Mouse (Mus musculus): ENCODE results near the gene Gan. TPM values are rescaled to one million over a fixed set of nuclear protein-coding genes. Genes with fewer than 3 reads are reported as not detected.

Gene Gan
- polyA plus RNA-seq, 1 experiment from 2014 or later: 2.3 TPM

DNA sequence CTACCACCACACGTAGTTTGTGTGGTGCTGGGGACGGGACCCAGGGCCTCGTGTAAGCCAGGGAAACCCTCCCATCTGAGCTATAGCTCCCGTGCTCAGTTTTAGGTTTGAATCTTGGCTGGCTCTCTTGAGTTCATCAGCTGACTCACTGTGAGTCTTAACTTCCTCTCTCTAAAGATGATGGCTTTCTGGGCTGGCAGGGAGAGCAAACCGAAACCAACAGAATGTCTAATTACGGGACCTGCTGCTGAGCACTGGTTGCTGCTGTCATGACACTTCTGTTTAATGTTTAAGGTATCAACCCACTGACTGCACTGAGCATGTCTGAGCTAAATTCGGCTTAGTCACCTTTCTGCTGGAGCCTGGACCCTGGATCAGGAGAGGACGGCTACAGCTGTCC lies 94.7 kb downstream of the Gan start:
- DNase-seq (ENCODE audit: low spot score): no peak

DNA sequence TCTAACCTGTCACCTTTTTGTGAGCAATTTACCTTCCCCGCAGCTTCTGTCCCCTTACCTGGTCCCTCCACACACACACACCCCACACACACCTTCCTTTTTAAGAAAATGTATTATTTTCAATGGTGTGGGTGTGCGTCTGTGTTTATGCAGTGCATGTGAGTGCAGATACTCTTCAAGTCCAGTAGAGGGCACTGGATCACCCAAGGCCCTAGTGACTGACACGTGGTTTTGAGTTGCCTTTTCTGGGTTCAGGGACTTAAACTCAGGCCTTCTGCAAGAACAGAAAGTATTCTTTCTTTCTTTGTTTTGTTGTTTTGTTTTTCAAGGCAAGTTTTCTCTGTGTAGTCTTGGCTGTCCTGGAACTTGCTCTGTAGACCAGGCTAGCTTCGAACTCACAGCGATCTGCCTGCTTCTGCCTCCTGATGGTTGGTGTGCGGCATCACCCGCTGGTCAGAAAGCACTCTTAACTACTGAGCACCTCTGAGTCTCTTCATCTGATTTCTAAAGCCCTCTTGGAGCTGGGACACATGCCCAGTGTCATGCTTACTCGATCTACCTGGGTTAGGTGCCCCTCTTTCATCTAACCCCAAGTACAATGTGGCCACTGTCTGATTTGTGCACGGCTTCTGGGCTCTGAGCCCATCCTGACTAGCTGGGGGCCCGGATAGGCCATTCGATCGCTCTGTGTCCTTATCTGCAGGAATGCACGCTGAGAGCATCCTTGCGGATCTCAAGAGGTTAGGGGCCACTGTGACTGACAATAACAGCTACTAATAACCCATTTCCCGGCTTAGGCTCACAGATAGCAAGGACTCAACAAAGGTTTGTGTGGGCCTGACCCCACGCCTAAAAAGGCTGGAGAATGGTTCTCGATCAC lies 95.7 kb downstream of the Gan start:
- no peak for DNase-seq (ENCODE audit: low spot score)

GRCm38 (mm10) chr8:117254496-117254895 lies 96.6 kb downstream of the Gan start:
- no peak for DNase-seq (ENCODE audit: low spot score)

GRCm38 (mm10) chr8:117256292-117256938 lies 98.5 kb downstream of the Gan start:
- peak; percentile 90 for DNase-seq (ENCODE audit: low spot score)

- DNase-seq (ENCODE audit: low spot score): peak; percentile 50
These were observed 99.3 kb downstream of the Gan start, which contains the start of gene Cmip for GRCm38 (mm10) chr8:117257029-117257820. Gene Cmip (plus strand): TSS chr8:117257064.

GRCm38 (mm10) chr8:117257821-117258575 lies 100.1 kb downstream of the Gan start:
- DNase-seq (ENCODE audit: low spot score): peak; percentile 76

DNA sequence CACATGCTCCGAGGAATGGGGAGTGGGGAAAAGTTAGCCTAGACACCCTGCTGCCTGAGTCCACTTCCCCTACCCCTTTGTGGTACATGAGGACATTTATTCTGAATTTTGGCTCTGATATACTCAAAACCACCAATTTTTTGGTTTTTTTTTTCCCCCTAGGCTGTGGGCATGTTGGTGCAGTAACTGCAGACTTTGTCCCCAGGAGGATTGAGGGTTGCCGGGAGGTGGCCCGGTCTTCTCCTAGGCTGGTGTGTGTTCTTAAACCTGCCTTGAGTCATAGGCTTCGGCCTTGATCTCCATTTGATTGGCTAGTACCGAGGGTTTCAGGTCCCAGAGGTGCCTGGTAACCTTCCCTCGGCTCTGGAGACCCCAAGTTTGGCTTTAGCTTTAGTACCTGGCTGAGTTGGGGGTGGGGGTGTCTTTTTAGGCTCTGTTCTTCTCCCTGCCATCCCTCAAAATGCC lies 100.7 kb downstream of the Gan start:
- DNase-seq (ENCODE audit: low spot score): no peak

DNA sequence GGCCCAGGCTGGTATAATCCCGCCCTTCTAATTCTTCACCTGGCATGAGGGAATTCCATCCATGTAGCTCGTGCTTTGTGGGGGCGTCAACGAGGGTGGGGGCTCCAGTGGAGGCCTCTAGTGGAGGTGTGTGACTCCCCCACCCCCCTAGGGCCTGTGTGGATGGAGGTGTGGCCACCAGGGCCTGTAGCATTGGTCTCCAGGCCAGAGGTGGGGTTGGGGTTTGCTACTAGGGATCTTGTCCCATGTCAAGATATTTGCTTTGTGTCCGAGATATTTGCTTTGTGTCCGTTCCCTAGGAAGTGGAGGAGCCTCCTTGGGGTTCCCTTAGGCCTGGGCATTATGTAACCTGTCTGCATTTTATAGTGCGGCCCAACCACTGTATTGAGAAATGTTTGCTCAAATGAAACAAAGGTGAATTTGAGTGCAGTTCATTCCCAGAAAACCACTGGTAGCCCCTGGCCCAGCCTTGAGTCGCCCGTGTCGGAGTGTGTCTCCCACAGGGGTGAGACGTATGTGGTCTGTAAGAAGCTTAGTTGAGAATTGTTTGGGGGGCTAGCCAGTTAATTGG lies 101.6 kb downstream of the Gan start:
- no peak for DNase-seq (ENCODE audit: low spot score)

GRCm38 (mm10) chr8:117260234-117260929 lies 102.4 kb downstream of the Gan start:
- no peak for DNase-seq (ENCODE audit: low spot score)

DNA sequence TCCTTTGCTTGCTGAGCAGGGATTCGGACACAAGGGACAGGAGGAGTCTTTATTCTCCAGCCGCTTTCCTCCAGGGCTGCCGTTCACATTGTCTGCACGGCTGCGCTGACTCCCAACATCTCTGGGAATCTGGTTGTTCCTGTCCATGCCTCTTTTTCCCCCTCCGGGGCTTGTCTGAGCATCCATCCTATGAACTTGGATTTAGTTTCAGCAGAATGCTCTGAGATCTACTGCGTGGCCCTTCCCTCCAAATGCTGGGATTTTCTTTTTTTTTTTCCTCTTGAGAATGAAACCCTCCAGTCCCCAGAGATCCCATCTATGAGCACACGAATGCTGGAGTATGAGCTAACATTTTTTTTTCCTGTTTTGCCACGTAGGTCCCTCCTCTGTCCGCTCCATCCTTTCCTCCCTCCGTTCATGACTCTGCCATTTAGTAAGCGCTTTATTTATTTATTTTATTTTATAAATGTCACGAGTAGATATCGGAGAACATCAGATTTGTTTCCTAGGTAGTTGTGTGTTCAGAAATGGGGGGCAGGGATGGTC lies 103.1 kb downstream of the Gan start:
- no peak for DNase-seq (ENCODE audit: low spot score)

- peak; percentile 39 for DNase-seq (ENCODE audit: low spot score)
These were observed 103.8 kb downstream of the Gan start for GRCm38 (mm10) chr8:117261702-117262101.

GRCm38 (mm10) chr8:117262685-117263084 lies 104.8 kb downstream of the Gan start:
- DNase-seq (ENCODE audit: low spot score): no peak

GRCm38 (mm10) chr8:117263442-117263841 lies 105.5 kb downstream of the Gan start:
- no peak for DNase-seq (ENCODE audit: low spot score)

GRCm38 (mm10) chr8:117265079-117265478 lies 107.1 kb downstream of the Gan start:
- DNase-seq (ENCODE audit: low spot score): no peak

Other genes with a start within 250 kb of the Gan start
- 132 and 136 TPM in 2 replicates for gene Cmc2, start 236.7 kb upstream of the Gan start, polyA plus RNA-seq (2015; fragmentation: Nextera tagmentation; extraction: Ambion mirVana)
- 32.2 and 35.4 TPM in 2 replicates for gene Cenpn, start 236.4 kb upstream of the Gan start, polyA plus RNA-seq (2015; fragmentation: Nextera tagmentation; extraction: Ambion mirVana)
- gene Atmin, start 214.7 kb upstream of the Gan start, polyA plus RNA-seq (2015; fragmentation: Nextera tagmentation; extraction: Ambion mirVana): 12.5 and 13.1 TPM in 2 replicates
- gene 1700030J22Rik, start 179.2 kb upstream of the Gan start, polyA plus RNA-seq (2015; fragmentation: Nextera tagmentation; extraction: Ambion mirVana): 0.69 and 0.95 TPM in 2 replicates
- gene Gcsh, start 164.6 kb upstream of the Gan start, polyA plus RNA-seq (2015; fragmentation: Nextera tagmentation; extraction: Ambion mirVana): 80.0 and 83.9 TPM in 2 replicates
- 0.12 and 0.13 TPM in 2 replicates for gene Pkd1l2, start 75.7 kb upstream of the Gan start, polyA plus RNA-seq (2015; fragmentation: Nextera tagmentation; extraction: Ambion mirVana)
- 0.09 TPM in 1 of 2 replicates, not detected in the other for gene Bco1, start 62.3 kb upstream of the Gan start, polyA plus RNA-seq (2015; fragmentation: Nextera tagmentation; extraction: Ambion mirVana)
- gene Cmip, start 98.9 kb downstream of the Gan start, polyA plus RNA-seq (2015; fragmentation: Nextera tagmentation; extraction: Ambion mirVana): 31.9 and 39.9 TPM in 2 replicates